Mouse (Mus musculus) small intestine, adult 2 months (tissue): ENCODE measurements around the gene Atxn7l1.

ENCODE experiments used
- CTCF ChIP-seq: fragments of 200-500 bp; IDR thresholded peaks from 2 replicates; pipeline ENCODE4 v1.5.1; 2012; ENCODE audit warnings: low read depth, mild to moderate bottlenecking, control low read depth, inconsistent platforms, low read length, moderate library complexity, mixed read lengths; ENCODE audit not compliant: insufficient replicate concordance, insufficient read length; ENCODE audit errors: extremely low read depth
- POLR2A ChIP-seq: fragments of 200-500 bp; IDR thresholded peaks from 2 replicates; pipeline ENCODE4 v1.6.1; 2012; ENCODE audit warnings: low read depth, mild to moderate bottlenecking, control low read depth, inconsistent platforms, low read length, moderate library complexity

- TF ChIP-seq CTCF (no peak), POLR2A (no peak)
Measured at GRCm38 (mm10) chr12:33170822-33171221, 23.3 kb downstream of the Atxn7l1 start.
